Mouse (Mus musculus): ENCODE measurements around the gene Sds.

Sds gene

DNA sequence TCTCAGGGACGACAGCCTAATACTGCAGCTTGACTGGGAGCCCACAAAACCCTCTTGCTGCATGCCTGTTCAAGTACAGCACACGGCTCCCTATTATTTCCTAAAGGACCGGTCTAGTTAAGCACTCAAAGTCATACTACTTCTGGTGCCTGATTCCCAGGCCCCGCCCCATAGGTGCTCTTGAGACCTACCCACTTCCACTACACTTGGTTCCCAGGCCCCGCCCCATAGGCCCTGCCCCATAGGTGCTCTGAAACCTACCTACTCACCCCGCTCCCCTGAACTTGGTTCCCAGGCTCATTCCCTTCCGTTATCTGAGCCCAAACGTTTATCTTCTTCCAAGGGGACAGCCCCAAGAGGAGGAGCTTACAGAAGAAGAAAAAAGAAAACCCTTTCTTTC lies 11.5 kb downstream of the Sds start:
- in situ Hi-C loops (cut with MboI, MseI) = no loop called here

DNA sequence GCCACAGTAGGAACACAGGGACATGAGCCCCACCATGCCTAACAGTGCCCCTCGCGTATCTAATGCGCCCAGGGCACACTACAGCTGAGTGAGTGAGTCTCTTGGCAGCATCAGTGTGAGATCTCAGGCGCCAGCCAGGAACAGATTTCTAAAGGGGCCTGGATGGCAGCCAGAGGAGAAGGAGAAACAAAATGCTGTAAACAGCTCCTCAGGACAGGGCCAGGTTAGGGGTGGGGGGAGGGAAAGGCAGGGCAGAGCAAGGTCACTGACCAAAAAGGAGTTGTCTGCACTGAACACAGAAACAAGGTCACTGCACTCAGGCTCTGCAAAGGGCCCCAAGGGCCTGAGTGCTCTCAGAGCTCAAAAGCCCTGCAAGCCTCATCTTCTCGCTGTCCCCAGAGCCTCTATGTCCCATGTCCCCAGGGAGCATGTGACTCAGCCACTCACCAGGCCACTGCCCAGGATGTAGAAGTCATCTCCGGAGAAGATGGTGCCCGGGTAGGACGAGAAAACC lies 14.4 kb downstream of the Sds start:
- in situ Hi-C loops (cut with MboI, MseI) = no loop called here

DNA sequence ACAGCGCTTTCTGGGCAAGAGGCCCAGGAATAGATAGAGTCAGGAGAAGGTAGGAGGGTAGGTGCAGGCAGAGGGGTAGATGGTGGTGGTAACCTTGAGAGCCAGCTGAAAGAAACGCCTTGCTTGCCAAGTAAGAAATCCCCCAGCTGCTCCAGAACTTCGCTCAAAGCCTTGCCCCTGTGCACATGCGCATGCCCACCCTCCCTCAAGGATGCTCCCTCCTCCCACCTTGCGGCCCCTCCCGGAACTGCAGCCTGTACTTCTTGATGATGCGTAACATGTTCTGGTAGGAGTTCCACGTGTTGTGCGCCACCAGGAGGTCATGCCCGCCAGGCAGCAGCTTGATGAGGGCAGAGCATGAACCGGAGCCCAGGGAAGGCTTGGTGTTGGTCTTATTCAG lies 16.1 kb downstream of the Sds start:
- in situ Hi-C loops (cut with MboI, MseI) = no loop called here

DNA sequence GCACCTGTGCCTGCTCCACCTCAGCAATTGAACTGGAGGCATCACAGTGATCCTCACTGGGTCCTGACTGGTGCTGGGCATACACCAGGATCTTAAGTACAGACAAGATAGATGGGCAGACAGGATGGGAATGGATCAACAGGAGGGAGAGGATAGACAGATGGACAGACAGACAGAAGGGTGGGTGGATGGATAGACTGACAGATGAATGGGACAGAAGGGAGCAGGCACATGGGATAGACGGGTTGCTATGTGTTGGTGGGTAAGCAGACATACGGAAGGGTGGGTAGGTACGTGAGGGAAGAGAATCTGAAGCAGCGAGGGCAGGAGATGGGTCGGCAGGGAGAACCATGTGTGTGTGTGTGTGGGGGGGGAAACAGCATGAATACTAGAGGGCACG lies 17.1 kb downstream of the Sds start:
- in situ Hi-C loops (cut with MboI, MseI) = no loop called here

DNA sequence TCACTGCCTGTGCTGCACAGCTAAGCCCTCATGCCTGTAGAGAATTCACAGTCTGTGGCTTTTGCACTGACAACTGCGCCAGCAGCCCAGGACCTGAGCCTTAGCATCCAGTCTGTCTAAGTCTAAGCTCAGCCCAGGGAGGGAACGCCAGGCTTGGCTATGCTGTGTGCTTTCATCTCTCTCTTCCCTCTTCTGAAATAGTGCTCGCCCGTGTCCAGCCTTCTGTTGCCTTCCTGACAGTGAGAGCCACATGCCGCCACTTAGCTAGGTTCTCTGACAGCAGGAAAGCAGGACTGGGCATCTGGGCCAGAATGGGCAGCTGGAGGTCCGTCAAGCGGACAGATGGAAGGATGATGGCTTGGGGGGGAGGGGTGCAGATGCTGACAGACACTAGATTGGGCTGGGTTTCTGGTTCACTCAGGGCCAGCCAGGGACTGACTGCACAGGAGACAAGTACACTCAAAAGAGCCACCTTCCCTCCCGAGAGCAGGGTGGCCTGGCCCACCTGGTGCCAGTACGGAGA lies 17.6 kb downstream of the Sds start:
- in situ Hi-C loops (cut with MboI, MseI) = no loop called here

DNA sequence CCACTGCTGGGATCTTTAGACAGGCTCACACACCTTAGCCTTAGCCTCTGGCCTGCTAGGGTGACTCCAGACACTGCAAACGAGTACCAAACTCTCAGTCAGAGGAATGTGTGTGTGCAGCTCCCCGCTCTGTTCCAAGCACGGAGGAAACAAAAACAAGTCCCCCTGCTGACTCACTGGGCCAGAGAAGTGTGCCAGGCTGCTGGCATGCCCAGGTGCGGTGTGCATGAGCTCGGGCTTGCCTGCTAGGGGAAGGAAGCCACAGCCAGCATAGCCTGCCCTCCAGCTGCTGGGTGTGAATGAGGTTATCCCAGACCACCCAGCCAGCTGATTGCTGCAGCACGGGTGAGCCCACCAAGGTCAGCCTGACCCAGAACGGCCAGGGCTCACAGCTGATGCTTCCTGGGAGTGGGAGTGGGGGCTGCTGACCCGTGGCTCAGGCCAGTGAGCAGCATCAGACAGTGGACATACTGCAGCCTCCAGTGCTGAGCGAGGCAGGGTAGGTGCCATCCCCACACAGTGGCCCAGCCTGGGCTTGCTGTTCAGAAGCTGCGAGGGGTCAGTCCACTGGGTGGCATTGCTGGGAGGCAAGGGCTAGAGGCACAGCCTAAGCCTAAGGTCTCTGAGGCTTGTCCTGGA lies 18.9 kb downstream of the Sds start:
- in situ Hi-C loops (cut with MboI, MseI) = no loop called here

DNA sequence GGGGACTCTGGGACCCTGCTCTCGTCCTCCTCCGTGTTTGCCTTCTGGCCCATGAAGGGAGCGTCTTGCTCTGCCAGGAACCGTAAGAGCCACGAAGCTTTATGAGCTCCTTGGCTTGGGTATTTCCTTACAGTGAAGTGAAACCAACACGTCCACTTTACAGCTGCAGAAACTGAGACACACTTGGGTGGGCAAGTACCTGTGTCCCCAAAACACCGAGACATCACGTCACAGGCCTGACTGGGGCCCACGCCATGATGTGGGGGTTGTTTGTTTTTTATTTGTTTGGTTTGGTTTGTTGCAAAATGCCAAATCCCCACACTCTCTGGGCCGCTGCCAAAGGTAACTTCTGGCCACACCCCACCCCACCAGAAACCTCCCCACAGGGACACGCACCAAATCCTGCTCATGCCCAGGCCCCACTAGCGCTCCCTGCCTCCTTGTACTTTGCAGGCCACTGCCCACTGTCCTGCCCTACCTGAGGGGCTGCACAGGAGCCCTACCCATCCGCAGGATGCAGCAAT lies 19.4 kb downstream of the Sds start:
- in situ Hi-C loops (cut with MboI, MseI) = no loop called here

DNA sequence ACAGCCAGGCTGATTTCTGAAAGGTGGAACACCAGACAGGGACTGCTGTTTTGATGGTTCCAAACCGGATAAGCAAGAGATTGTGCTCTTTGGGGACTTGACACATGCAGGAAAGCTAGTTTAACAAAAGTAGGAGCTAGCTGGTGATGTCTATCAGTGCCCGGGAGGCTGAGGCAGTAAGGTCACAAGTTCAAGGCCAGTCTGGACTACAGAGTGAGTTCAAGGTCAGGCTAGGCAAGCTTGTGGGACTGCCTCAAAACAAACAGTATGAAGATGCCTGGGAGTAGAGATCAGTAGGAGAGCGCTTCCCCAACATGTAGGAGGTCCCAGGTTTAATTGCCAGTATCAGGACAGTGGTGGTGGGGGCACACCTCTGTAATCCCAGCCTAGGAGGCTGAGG lies 20.7 kb downstream of the Sds start:
- in situ Hi-C loops (cut with MboI, MseI) = no loop called here

DNA sequence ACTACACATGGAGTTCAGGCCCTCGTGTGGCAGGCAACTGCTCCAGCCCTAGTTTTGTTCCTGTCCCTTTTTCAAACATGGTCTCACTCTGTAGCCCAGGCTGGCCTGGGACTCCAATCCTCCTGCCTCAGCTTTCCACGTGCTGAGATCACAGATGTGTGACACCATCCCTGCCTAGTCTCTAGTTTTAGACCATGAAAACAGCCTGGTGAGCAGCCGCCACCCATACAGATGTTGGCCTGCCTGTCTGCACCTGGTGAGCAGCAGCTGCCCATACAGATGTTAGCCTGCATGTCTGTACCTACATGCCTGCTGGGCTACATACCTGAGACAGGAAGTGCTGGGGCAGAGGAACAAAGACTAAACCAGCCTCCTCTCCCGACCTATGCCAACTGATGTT lies 22.9 kb downstream of the Sds start:
- in situ Hi-C loops (cut with MboI, MseI) = no loop called here

DNA sequence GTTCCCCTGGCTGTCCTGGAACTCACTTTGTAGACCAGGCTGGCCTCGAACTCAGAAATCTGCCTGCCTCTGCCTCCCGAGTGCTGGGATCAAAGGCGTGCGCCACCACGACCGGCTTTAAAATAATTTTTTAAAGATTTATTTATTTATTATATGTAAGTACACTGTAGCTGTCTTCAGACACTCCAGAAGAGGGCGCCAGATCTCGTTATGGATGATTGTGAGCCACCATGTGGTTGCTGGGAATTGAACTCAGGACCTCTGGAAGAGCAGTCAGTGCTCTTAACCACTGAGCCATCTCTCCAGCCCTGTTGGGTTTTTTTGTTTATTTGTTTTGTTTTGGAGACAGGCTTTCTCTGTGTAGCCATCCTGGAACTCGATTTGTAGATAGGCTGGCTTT lies 24.3 kb downstream of the Sds start:
- in situ Hi-C loops (cut with MboI, MseI) = loop anchor here (5.0 to 25.0 kb wide), 2 partner anchors 107 to 1337 kb away; partner anchors contain the start of genes Pheta1 and Sh2b3

DNA sequence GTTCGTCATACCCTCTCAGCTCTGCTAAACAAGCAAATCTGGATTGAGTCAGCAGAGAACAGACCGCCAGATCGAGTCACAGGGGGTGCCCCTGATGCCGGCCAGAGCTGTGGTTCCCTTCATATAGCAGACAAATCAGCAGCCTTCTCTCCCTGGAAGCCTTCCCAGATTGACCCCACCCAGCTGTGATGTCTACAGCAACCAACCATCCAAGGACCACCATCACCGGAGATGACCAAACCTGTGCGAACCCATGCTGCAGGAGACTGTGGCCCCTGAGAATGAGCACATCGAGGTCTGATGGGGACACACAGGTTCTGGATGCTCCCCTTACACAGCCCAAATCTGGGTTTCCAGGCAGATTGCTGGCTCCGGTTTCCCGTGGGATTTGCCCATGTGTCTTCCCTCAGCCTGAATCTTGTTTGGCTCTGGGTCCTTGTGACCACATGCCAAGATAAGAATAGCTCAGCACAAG lies 25.9 kb downstream of the Sds start:
- in situ Hi-C loops (cut with MboI, MseI) = loop anchor here (5.0 to 25.0 kb wide), 2 partner anchors 105 to 1335 kb away; partner anchors contain the start of genes Pheta1 and Sh2b3

DNA sequence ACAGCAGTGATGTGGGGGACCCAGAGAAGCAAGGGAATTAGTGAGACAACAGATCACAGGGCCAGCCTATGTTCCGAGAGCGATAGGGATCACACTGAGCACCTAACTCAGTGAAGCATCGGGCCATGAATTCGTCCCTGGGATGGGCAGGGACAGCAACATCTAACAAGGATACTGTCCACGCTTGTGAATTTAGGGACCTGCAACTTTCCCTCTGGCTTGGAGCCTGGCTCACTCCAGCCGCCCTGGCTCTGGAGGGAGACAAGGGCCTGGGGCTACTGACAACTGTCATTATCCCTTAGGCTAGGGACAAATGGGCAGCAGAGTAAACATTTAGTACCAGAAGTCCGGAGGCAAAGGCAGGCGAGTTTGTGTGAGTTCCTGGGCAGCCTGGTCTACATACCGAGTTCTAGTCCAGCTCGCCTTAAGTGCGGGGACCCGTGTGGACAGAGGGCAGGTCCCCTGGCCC lies 26.4 kb downstream of the Sds start:
- in situ Hi-C loops (cut with MboI, MseI) = loop anchor here (5.0 to 25.0 kb wide), 2 partner anchors 105 to 1335 kb away; partner anchors contain the start of genes Pheta1 and Sh2b3

DNA sequence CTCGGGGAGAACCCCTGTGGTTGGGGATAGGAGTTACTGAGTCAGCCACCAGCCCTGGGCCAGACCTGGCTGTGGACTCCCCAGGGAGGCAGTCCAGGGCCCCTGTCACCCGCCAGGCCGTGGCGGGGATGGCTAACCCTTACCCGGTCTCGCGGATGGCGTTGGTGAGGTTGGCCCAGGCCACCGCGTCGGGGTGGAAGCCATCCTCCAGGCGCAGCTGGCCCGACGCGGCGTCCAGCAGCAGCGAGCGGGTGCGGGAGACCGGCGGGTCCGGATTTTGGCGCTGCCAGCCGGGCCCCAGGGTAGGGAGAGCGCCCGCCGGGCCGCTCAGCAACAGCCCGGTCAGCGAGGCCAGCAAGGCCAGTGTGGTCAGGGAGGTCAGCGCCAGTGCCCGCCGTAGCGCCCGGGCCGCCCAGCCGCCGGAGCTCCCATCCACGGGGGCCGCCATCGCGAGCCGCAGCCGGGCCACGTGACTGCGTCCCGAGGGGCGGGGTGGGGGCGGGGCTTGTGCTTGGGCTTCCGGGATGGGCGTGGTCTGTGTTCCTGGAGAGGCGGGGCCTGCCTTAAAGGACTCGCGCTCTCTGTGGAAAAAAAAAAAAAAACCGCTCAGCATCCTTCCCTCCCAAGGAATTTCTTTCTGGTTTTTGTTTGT lies 26.9 kb downstream of the Sds start, which contains the start of gene Plbd2:
Gene Plbd2 (minus strand): TSS at position 482 of the 652 bp plus-strand sequence.
- in situ Hi-C loops (cut with MboI, MseI) = loop anchor here (5.0 to 25.0 kb wide), 2 partner anchors 104 to 1334 kb away; partner anchors contain the start of genes Pheta1 and Sh2b3

DNA sequence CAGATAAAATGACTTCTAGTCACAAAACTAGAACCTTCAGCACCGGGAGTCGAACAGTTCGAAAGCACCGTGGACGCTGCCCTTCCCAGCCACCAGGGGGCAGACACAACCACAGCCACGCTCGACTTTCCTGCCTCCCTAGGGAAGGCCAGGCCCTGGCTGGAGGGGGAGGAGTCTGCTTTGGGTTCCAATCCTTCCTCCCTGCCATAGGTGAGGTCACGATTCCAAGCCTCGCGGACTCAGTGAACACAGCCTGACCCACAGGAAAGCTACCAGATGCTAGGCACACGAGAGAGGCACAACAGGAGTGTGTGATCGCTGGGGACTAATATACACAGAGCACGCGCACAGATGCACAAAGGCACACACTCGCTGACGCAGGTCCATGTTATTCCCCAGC lies 29.0 kb downstream of the Sds start:
- in situ Hi-C loops (cut with MboI, MseI) = loop anchor here (25.0 kb wide), 1 partner anchor 1332 kb away; the partner anchor contains the start of genes Pheta1 and Sh2b3

DNA sequence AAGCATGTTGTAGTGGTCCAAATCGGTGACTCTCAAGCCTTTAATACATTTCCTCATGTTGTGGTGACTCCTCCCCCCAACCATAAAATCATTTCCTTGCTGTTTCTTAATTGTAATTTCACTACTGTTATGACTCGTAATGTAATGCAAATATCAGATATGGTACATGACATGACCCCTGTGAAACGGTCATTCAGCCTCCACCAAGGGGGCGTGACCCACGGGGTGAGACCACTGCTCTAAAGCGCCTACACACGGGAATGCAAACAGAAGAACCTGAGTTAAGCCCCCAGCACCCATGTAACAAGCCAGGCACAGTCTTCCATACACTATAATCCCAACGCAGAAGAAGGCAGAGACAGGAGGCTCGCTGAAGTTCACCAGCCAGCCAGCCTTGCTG lies 29.5 kb downstream of the Sds start:
- in situ Hi-C loops (cut with MboI, MseI) = loop anchor here (25.0 kb wide), 1 partner anchor 1332 kb away; the partner anchor contains the start of genes Pheta1 and Sh2b3

DNA sequence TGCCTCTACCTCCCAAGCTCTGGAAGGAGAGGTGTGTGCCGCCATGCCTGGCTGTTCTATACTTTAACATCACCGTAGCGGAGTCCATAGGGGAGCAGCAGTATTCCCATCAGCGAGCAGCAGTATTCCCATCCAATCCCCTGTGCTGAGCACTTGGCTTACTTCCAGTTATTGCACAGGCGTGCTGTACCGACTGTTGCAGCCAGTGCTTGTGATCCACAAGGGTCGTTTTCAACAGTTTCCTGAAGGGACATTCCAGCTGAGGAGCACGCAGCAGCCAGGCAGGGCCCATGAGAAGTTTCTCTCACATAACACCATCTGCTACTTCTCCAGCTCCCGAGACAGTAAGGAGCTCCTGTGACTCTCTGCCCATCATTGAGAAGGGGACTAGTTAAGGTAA lies 30.2 kb downstream of the Sds start:
- in situ Hi-C loops (cut with MboI, MseI) = loop anchor here (25.0 kb wide), 1 partner anchor 1331 kb away; the partner anchor contains the start of genes Pheta1 and Sh2b3

DNA sequence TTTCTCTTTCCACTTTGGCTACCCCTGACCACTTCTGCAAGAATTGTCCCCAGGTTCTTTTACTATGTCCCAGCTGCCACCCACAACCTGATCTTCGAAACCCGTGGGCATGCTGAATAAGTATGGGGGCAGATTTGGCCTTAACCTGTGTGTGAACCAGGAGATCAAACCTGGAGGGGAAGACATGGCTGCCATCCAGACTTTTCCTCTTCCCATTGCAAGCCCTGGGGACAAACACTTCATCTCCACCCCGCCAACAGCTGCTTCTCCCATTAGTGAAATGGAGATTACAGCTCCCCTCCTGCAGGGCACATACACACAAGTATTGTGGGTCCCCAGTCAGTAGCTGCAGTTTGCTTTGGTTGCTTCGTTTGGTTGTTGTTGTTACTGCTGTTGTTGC lies 31.0 kb downstream of the Sds start:
- in situ Hi-C loops (cut with MboI, MseI) = loop anchor here (25.0 kb wide), 1 partner anchor 1330 kb away; the partner anchor contains the start of genes Pheta1 and Sh2b3

DNA sequence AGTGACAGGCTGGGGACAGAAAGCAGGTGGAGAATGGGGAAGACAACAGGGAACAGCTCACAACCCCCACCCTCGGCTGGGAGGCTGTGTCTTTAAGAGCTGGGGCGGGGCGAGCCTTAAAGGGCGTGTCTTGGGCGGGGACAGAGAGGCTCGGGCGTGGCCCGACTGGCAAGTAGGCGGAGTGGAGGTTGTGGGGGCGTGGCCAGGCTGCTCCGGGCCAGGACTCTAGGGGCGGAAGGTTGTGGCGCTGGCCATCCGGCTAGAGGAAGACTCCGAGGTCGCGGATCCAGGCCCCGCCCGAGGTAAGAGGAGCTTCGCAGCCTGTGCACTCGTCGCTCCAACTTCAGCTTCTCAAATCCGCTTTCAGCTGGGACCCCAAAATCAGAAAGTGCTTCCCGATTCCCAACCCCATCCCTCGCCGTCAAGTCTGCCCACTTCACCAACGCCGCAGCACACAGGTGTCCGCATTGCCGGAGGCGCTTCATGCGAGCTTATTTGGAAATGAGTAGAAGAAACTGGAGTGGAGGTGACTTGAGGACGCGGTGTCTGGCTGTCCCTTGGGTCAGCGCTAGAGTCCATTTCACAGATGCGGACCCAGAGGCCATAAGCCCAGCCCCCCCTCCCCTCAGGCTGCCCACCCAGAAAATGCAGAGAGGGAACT lies 34.8 kb downstream of the Sds start, which contains the start of gene Slc8b1:
Gene Slc8b1 (plus strand): TSS at position 187 of the 661 bp plus-strand sequence.
- in situ Hi-C loops (cut with MboI, MseI) = loop anchor here (10.0 to 25.0 kb wide), 3 partner anchors 74 to 1326 kb away; partner anchors contain the start of genes Dtx1, Iqcd, Pheta1 and Sh2b3

DNA sequence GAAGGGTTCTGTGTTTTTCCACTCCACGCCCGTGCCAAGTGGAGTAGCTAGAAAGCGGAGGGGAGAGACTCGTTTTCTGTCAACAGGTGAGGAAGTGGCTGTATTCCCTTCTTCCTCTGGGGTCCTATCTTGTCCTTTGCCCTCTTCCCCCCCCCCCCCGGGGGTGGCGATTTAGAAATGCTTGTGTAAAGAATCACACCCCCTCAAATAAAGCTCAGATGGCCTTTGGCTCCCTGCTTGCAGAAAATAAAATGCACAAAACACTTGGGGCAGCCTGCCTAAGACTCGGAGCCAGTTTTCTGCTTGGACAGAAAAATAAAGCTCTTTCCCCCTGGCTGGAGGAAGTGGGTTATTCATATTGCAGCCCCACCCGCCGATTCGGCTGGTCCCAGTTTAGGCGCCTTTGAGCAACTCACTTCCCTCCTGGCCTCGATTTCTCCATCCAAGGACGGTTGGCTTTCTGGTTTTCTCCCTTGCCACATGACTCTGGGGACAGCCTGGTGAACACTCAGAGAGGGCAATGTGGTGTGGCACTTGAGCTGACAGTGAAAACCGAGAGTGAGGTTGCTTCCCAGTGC lies 35.4 kb downstream of the Sds start:
- in situ Hi-C loops (cut with MboI, MseI) = loop anchor here (10.0 to 25.0 kb wide), 3 partner anchors 73 to 1326 kb away; partner anchors contain the start of genes Dtx1, Iqcd, Pheta1 and Sh2b3

DNA sequence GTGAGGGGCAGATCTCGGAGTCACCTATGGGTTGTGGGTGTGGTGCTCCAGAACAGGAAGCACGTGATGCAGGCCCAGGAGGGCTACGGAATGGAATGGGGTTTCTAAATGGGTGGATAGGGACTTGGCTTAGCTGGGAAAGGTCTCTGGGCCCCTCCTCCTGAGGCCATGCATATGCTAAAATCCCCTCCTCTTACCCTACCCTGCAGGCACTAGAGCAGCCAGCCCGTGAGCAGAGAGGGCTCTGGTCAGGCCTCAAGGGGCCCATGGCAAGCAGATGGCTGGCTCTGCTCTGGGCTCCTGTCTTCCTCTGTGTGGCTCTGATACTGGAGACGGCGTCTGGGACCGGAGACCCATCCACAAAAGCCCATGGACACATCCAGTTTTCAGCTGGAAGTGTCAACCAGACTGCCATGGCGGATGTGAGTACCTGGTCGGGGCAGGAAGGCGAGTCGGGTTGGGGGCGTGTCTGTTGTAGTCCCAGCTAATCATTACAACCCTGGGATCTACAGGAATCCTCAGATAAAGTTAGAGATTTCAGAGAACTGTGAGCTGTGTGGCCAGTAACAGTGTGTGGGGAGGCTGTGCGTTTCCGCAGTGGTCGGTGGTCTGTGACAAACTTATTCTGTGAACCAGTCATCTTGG lies 36.7 kb downstream of the Sds start:
- in situ Hi-C loops (cut with MboI, MseI) = loop anchor here (10.0 to 25.0 kb wide), 3 partner anchors 72 to 1324 kb away; partner anchors contain the start of genes Dtx1, Iqcd, Pheta1 and Sh2b3
